Mouse (Mus musculus) midbrain, embryonic 12.5 days (tissue): ENCODE data around the gene Slc35f6. TPM values are rescaled to one million over a fixed set of nuclear protein-coding genes. Genes with fewer than 3 reads are reported as not detected.

Experiments used
- ATAC-seq: fragments of 200-750 bp; cut with Nextera tagmentation; 2 replicates; pipeline ENCODE4 v1.8.0; 2017; ENCODE audit warnings: low read depth, moderate TSS enrichment, moderate library complexity; ENCODE audit not compliant: low FRiP score
- H3K27ac ChIP-seq: fragments of 300-500 bp; sonication (generic); replicated peaks from 2 replicates; pipeline ENCODE4 v1.5.1; 2016; ENCODE audit warnings: mild to moderate bottlenecking
- H3K27me3 ChIP-seq: fragments of 300-500 bp; sonication (generic); 2 replicates; pipeline ENCODE4 v1.6.1; 2016; ENCODE audit warnings: mild to moderate bottlenecking
- H3K36me3 ChIP-seq: fragments of 300-500 bp; sonication (generic); 2 replicates; pipeline ENCODE4 v1.6.1; 2016
- H3K4me1 ChIP-seq: fragments of 300-500 bp; sonication (generic); 2 replicates; pipeline ENCODE4 v1.6.1; 2016
- H3K4me2 ChIP-seq: fragments of 300-500 bp; sonication (generic); replicated peaks from 2 replicates; pipeline ENCODE4 v1.6.1; 2016; ENCODE audit warnings: mild to moderate bottlenecking, moderate library complexity
- H3K4me3 ChIP-seq: fragments of 300-500 bp; sonication (generic); 2 replicates; pipeline ENCODE4 v1.5.1; 2016; ENCODE audit warnings: mild to moderate bottlenecking
- H3K9ac ChIP-seq: fragments of 300-500 bp; sonication (generic); replicated peaks from 2 replicates; pipeline ENCODE4 v1.6.1; 2016; ENCODE audit warnings: mild to moderate bottlenecking, moderate library complexity
- H3K9me3 ChIP-seq: fragments of 300-500 bp; sonication (generic); 2 replicates; pipeline ENCODE4 v1.6.1; 2016; ENCODE audit warnings: mild to moderate bottlenecking
- WGBS: fragments of 180-500 bp; shearing (Covaris S2); methylation state at CpG from one replicate; pipeline ENCODE4 v1.1.7; 2016; 5-methylcytosine and 5-hydroxymethylcytosine counted together
- polyA plus RNA-seq: library from polyadenylated mRNA; unstranded; fragments of >200 nt; fragmentation: Nextera tagmentation; extraction: Ambion mirVana; gene quantifications from 2 replicates; pipeline ENCODE4 v1.2.1, GENCODE M21; 2016

The Slc35f6 gene
- polyA plus RNA-seq, 1 experiment from 2014 or later = 29.1 TPM

GRCm38 (mm10) chr5:30643477-30644179 is 4.1 kb upstream of the Slc35f6 start:
- H3K4me1 ChIP-seq = peaks cover 10% of the 10 kb centered on the region
- H3K4me3 ChIP-seq = no peak overlapping the region
- no peaks in the 10 kb centered on the region for H3K9me3 ChIP-seq
- no peaks in the 10 kb centered on the region for H3K36me3 ChIP-seq
- 67% methylated on average over 5 of the region's 5 CpGs for WGBS
- ATAC-seq = no peak
- no peak overlapping the region for H3K9ac ChIP-seq
- no peak overlapping the region for H3K27ac ChIP-seq
- no peaks in the 10 kb centered on the region for H3K27me3 ChIP-seq
- no peak overlapping the region for H3K4me2 ChIP-seq

GRCm38 (mm10) chr5:30646036-30646435 is 1.7 kb upstream of the Slc35f6 start:
- no peak overlapping the region for H3K4me3 ChIP-seq
- no peaks in the 10 kb centered on the region for H3K27me3 ChIP-seq
- H3K27ac ChIP-seq = no peak overlapping the region
- H3K9ac ChIP-seq = no peak overlapping the region
- WGBS = 72% methylated on average over 2 of the region's 2 CpGs
- no peak for ATAC-seq
- H3K9me3 ChIP-seq = no peaks in the 10 kb centered on the region
- H3K4me1 ChIP-seq = peaks cover 16% of the 10 kb centered on the region
- H3K36me3 ChIP-seq = no peaks in the 10 kb centered on the region
- H3K4me2 ChIP-seq = no peak overlapping the region

- no peak for ATAC-seq
- peak overlapping the region; percentile 96 for H3K4me2 ChIP-seq
- no peaks in the 10 kb centered on the region for H3K27me3 ChIP-seq
- peak overlapping the region; percentile 74 for H3K9ac ChIP-seq
- H3K9me3 ChIP-seq = no peaks in the 10 kb centered on the region
- H3K4me1 ChIP-seq = peaks cover 16% of the 10 kb centered on the region
- peak overlapping the region; percentile 67 for H3K27ac ChIP-seq
- no peaks in the 10 kb centered on the region for H3K36me3 ChIP-seq
- 20% methylated on average over 9 of the region's 9 CpGs for WGBS
- peak overlapping the region; percentile 89 for H3K4me3 ChIP-seq
Measured at GRCm38 (mm10) chr5:30647396-30647795, 337 bp upstream of the Slc35f6 start.

- H3K9me3 ChIP-seq = no peaks in the 10 kb centered on the region
- WGBS = 83% methylated on average over 4 of the region's 4 CpGs
- H3K4me2 ChIP-seq = peak overlapping the region; percentile 96; the same call in 1 of the 2 replicates
- no peak overlapping the region for H3K9ac ChIP-seq
- ATAC-seq = no peak
- H3K36me3 ChIP-seq = 0 out of 2 replicates have a peak, but pooled peaks cover 8% of the 10 kb centered on the region
- no peak overlapping the region for H3K27ac ChIP-seq
- peaks cover 16% of the 10 kb centered on the region for H3K4me1 ChIP-seq
- no peaks in the 10 kb centered on the region for H3K27me3 ChIP-seq
- no peak overlapping the region for H3K4me3 ChIP-seq
Measured at GRCm38 (mm10) chr5:30649558-30649957, 1.8 kb downstream of the Slc35f6 start.

GRCm38 (mm10) chr5:30650756-30651155 is 3.0 kb downstream of the Slc35f6 start:
- Histone ChIP-seq H3K4me1 (peaks cover 16% of the 10 kb centered on the region), H3K36me3 (peaks cover 20% of the 10 kb centered on the region; the same call in 1 of the 2 replicates), H3K27ac (no peak overlapping the region), H3K9ac (no peak overlapping the region), H3K27me3 (no peaks in the 10 kb centered on the region), H3K4me3 (no peak overlapping the region), H3K4me2 (no peak overlapping the region), H3K9me3 (no peaks in the 10 kb centered on the region)
- ATAC-seq = no peak
- WGBS = 70% methylated on average over 3 of the region's 3 CpGs

GRCm38 (mm10) chr5:30651554-30651953 is 3.8 kb downstream of the Slc35f6 start:
- H3K27ac ChIP-seq = no peak overlapping the region
- no peaks in the 10 kb centered on the region for H3K27me3 ChIP-seq
- no peak for ATAC-seq
- no peak overlapping the region for H3K4me2 ChIP-seq
- H3K36me3 ChIP-seq = peaks cover 28% of the 10 kb centered on the region; the same call in 1 of the 2 replicates
- no peak overlapping the region for H3K9ac ChIP-seq
- H3K9me3 ChIP-seq = no peaks in the 10 kb centered on the region
- H3K4me1 ChIP-seq = peaks cover 16% of the 10 kb centered on the region
- 94% methylated on average over 3 of the region's 3 CpGs for WGBS
- no peak overlapping the region for H3K4me3 ChIP-seq

- Histone ChIP-seq H3K27ac (no peak overlapping the region), H3K36me3 (peaks cover 45% of the 10 kb centered on the region), H3K4me2 (no peak overlapping the region), H3K4me1 (peaks cover 10% of the 10 kb centered on the region), H3K4me3 (no peak overlapping the region), H3K9ac (no peak overlapping the region), H3K27me3 (no peaks in the 10 kb centered on the region), H3K9me3 (no peaks in the 10 kb centered on the region)
- no peak for ATAC-seq
- 91% methylated on average over 6 of the region's 6 CpGs for WGBS
Measured at GRCm38 (mm10) chr5:30653246-30653645, 5.5 kb downstream of the Slc35f6 start.

GRCm38 (mm10) chr5:30655042-30655441 is 7.3 kb downstream of the Slc35f6 start:
- Histone ChIP-seq H3K27ac (no peak overlapping the region), H3K4me2 (no peak overlapping the region), H3K4me1 (no peaks in the 10 kb centered on the region), H3K36me3 (peaks cover 45% of the 10 kb centered on the region), H3K27me3 (no peaks in the 10 kb centered on the region), H3K9ac (no peak overlapping the region), H3K9me3 (no peaks in the 10 kb centered on the region), H3K4me3 (no peak overlapping the region)
- WGBS = 89% methylated on average over 8 of the region's 8 CpGs
- no peak for ATAC-seq

- Histone ChIP-seq H3K9ac (no peak overlapping the region), H3K4me2 (no peak overlapping the region), H3K36me3 (peaks cover 45% of the 10 kb centered on the region), H3K4me1 (no peaks in the 10 kb centered on the region), H3K4me3 (no peak overlapping the region), H3K9me3 (no peaks in the 10 kb centered on the region), H3K27ac (no peak overlapping the region), H3K27me3 (no peaks in the 10 kb centered on the region)
- 90% methylated on average over 6 of the region's 6 CpGs for WGBS
- no peak for ATAC-seq
Measured at GRCm38 (mm10) chr5:30655526-30656195, 7.9 kb downstream of the Slc35f6 start.

- Histone ChIP-seq H3K27ac (no peak overlapping the region), H3K27me3 (no peaks in the 10 kb centered on the region), H3K9me3 (no peaks in the 10 kb centered on the region), H3K4me3 (no peak overlapping the region), H3K4me1 (no peaks in the 10 kb centered on the region), H3K36me3 (peaks cover 39% of the 10 kb centered on the region), H3K9ac (no peak overlapping the region), H3K4me2 (no peak overlapping the region)
- no peak for ATAC-seq
- WGBS = 85% methylated on average over 4 of the region's 4 CpGs
Measured at GRCm38 (mm10) chr5:30659042-30659441, 11.3 kb downstream of the Slc35f6 start.

- no peak overlapping the region for H3K27ac ChIP-seq
- no peaks in the 10 kb centered on the region for H3K27me3 ChIP-seq
- 86% methylated on average over 1 of the region's 1 CpGs for WGBS
- H3K4me3 ChIP-seq = no peak overlapping the region
- H3K9me3 ChIP-seq = no peaks in the 10 kb centered on the region
- no peak overlapping the region for H3K9ac ChIP-seq
- no peak overlapping the region for H3K4me2 ChIP-seq
- no peaks in the 10 kb centered on the region for H3K4me1 ChIP-seq
- no peak for ATAC-seq
- H3K36me3 ChIP-seq = peaks cover 30% of the 10 kb centered on the region
Measured at GRCm38 (mm10) chr5:30660278-30660677, 12.5 kb downstream of the Slc35f6 start.

GRCm38 (mm10) chr5:30660813-30661212 is 13.1 kb downstream of the Slc35f6 start:
- Histone ChIP-seq H3K9me3 (no peaks in the 10 kb centered on the region), H3K4me1 (no peaks in the 10 kb centered on the region), H3K4me3 (no peak overlapping the region), H3K9ac (no peak overlapping the region), H3K36me3 (peaks cover 25% of the 10 kb centered on the region), H3K27ac (no peak overlapping the region), H3K4me2 (no peak overlapping the region), H3K27me3 (no peaks in the 10 kb centered on the region)
- ATAC-seq = no peak
- WGBS = 99% methylated on average over 5 of the region's 5 CpGs
